Mouse (Mus musculus): ENCODE results near the gene Adcy6. TPM values are rescaled to one million over a fixed set of nuclear protein-coding genes. Genes with fewer than 3 reads are reported as not detected.

The Adcy6 gene
- polyA plus RNA-seq, 1 experiment from 2014 or later: 29.0 TPM

GRCm38 (mm10) chr15:98610131-98610633 lies 306 bp upstream of the Adcy6 start:
- ATAC-seq (ENCODE audit: extremely low read depth, insufficient number of reproducible peaks, low FRiP score, low TSS enrichment): no peak
- Histone ChIP-seq H3K9me3 (no peaks in the 10 kb centered on the region), H3K4me1 (peaks cover 52% of the 10 kb centered on the region), H3K4me2 (peak overlapping the region; percentile 87), H3K9ac (peak overlapping the region; percentile 96), H3K27me3 (replicated peaks) (no peaks in the 10 kb centered on the region), H3K36me3 (peaks cover under 1% of the 10 kb centered on the region), H3K27ac (replicated peaks) (peak overlapping the region; percentile 99), H3K4me3 (peak overlapping the region; percentile 94)
- 5% methylated on average over 12 of the region's 12 CpGs for WGBS

GRCm38 (mm10) chr15:98608784-98609250 lies 1.1 kb downstream of the Adcy6 start:
- H3K27ac ChIP-seq (replicated peaks): peak overlapping the region; percentile 99
- no peaks in the 10 kb centered on the region for H3K27me3 ChIP-seq (replicated peaks)
- peaks cover 14% of the 10 kb centered on the region for H3K36me3 ChIP-seq
- H3K4me2 ChIP-seq: peak overlapping the region; percentile 87
- H3K9me3 ChIP-seq: no peaks in the 10 kb centered on the region
- 2% methylated on average over 8 of the region's 26 CpGs for WGBS
- ATAC-seq (ENCODE audit: extremely low read depth, insufficient number of reproducible peaks, low FRiP score, low TSS enrichment): no peak
- peaks cover 52% of the 10 kb centered on the region for H3K4me1 ChIP-seq
- H3K4me3 ChIP-seq: peak overlapping the region; percentile 94
- peak overlapping the region; percentile 96 for H3K9ac ChIP-seq

- peak overlapping the region; percentile 87 for H3K4me2 ChIP-seq
- no peaks in the 10 kb centered on the region for H3K9me3 ChIP-seq
- no peak for ATAC-seq (ENCODE audit: extremely low read depth, insufficient number of reproducible peaks, low FRiP score, low TSS enrichment)
- peaks cover 58% of the 10 kb centered on the region for H3K4me1 ChIP-seq
- peak overlapping the region; percentile 94 for H3K4me3 ChIP-seq
- peak overlapping the region; percentile 96 for H3K9ac ChIP-seq
- H3K27ac ChIP-seq (replicated peaks): peak overlapping the region; percentile 99
- H3K36me3 ChIP-seq: peaks cover 20% of the 10 kb centered on the region
- under 1% methylated on average over 10 of the region's 10 CpGs for WGBS
- H3K27me3 ChIP-seq (replicated peaks): no peaks in the 10 kb centered on the region
Observed at GRCm38 (mm10) chr15:98608058-98608783, 1.7 kb downstream of the Adcy6 start.

- Histone ChIP-seq H3K27ac (replicated peaks) (peak overlapping the region; percentile 99), H3K4me3 (peak overlapping the region; percentile 94), H3K27me3 (replicated peaks) (no peaks in the 10 kb centered on the region), H3K9me3 (no peaks in the 10 kb centered on the region), H3K4me1 (peaks cover 65% of the 10 kb centered on the region), H3K36me3 (peaks cover 26% of the 10 kb centered on the region), H3K4me2 (peak overlapping the region; percentile 87), H3K9ac (peak overlapping the region; percentile 96)
- ATAC-seq (ENCODE audit: extremely low read depth, insufficient number of reproducible peaks, low FRiP score, low TSS enrichment): peak; percentile 71
- under 1% methylated on average over 4 of the region's 4 CpGs for WGBS
Observed at GRCm38 (mm10) chr15:98607557-98607956, 2.3 kb downstream of the Adcy6 start.

GRCm38 (mm10) chr15:98606739-98607138 lies 3.1 kb downstream of the Adcy6 start:
- Histone ChIP-seq H3K4me3 (peak overlapping the region; percentile 94), H3K27me3 (replicated peaks) (no peaks in the 10 kb centered on the region), H3K4me1 (peaks cover 73% of the 10 kb centered on the region), H3K36me3 (peaks cover 27% of the 10 kb centered on the region), H3K27ac (replicated peaks) (peak overlapping the region; percentile 99), H3K9ac (peak overlapping the region; percentile 96), H3K4me2 (peak overlapping the region; percentile 87), H3K9me3 (no peaks in the 10 kb centered on the region)
- ATAC-seq (ENCODE audit: extremely low read depth, insufficient number of reproducible peaks, low FRiP score, low TSS enrichment): no peak
- 24% methylated on average over 9 of the region's 9 CpGs for WGBS

- 14% methylated on average over 12 of the region's 12 CpGs for WGBS
- H3K27me3 ChIP-seq (replicated peaks): no peaks in the 10 kb centered on the region
- no peaks in the 10 kb centered on the region for H3K9me3 ChIP-seq
- peaks cover 34% of the 10 kb centered on the region for H3K36me3 ChIP-seq
- H3K4me1 ChIP-seq: peaks cover 79% of the 10 kb centered on the region
- no peak for ATAC-seq (ENCODE audit: extremely low read depth, insufficient number of reproducible peaks, low FRiP score, low TSS enrichment)
- H3K4me2 ChIP-seq: peak overlapping the region; percentile 87
- H3K9ac ChIP-seq: peak overlapping the region; percentile 96
- H3K4me3 ChIP-seq: peak overlapping the region; percentile 94
- H3K27ac ChIP-seq (replicated peaks): peak overlapping the region; percentile 99
Observed at GRCm38 (mm10) chr15:98606051-98606536, 3.8 kb downstream of the Adcy6 start.

GRCm38 (mm10) chr15:98604041-98604575 lies 5.8 kb downstream of the Adcy6 start:
- peak overlapping the region; percentile 99 for H3K27ac ChIP-seq (replicated peaks)
- H3K4me1 ChIP-seq: peaks cover 89% of the 10 kb centered on the region
- no peaks in the 10 kb centered on the region for H3K27me3 ChIP-seq (replicated peaks)
- 79% methylated on average over 24 of the region's 24 CpGs for WGBS
- peak overlapping the region; percentile 82 for H3K9ac ChIP-seq
- peaks cover 54% of the 10 kb centered on the region for H3K36me3 ChIP-seq
- H3K4me3 ChIP-seq: peak overlapping the region; percentile 94
- no peak for ATAC-seq (ENCODE audit: extremely low read depth, insufficient number of reproducible peaks, low FRiP score, low TSS enrichment)
- H3K9me3 ChIP-seq: no peaks in the 10 kb centered on the region
- peak overlapping the region; percentile 87 for H3K4me2 ChIP-seq

- peak overlapping the region; percentile 54 for H3K4me3 ChIP-seq
- H3K4me2 ChIP-seq: peak overlapping the region; percentile 87
- peak overlapping the region; percentile 99 for H3K27ac ChIP-seq (replicated peaks)
- H3K9me3 ChIP-seq: no peaks in the 10 kb centered on the region
- 0 out of 2 replicates have a peak, but pooled peaks have one; percentile 1 for ATAC-seq (ENCODE audit: extremely low read depth, insufficient number of reproducible peaks, low FRiP score, low TSS enrichment)
- H3K36me3 ChIP-seq: peaks cover 65% of the 10 kb centered on the region
- peak overlapping the region; percentile 82 for H3K9ac ChIP-seq
- 11% methylated on average over 4 of the region's 4 CpGs for WGBS
- H3K27me3 ChIP-seq (replicated peaks): no peaks in the 10 kb centered on the region
- H3K4me1 ChIP-seq: peaks cover 86% of the 10 kb centered on the region
Observed at GRCm38 (mm10) chr15:98602921-98603458, 6.9 kb downstream of the Adcy6 start.

GRCm38 (mm10) chr15:98602191-98602881 lies 7.5 kb downstream of the Adcy6 start:
- H3K27ac ChIP-seq (replicated peaks): peak overlapping the region; percentile 99
- H3K27me3 ChIP-seq (replicated peaks): no peaks in the 10 kb centered on the region
- peak; percentile 38; the same call in 1 of the 2 replicates for ATAC-seq (ENCODE audit: extremely low read depth, insufficient number of reproducible peaks, low FRiP score, low TSS enrichment)
- peak overlapping the region; percentile 82 for H3K9ac ChIP-seq
- H3K4me2 ChIP-seq: peak overlapping the region; percentile 87
- WGBS: 10% methylated on average over 13 of the region's 13 CpGs
- no peaks in the 10 kb centered on the region for H3K9me3 ChIP-seq
- H3K4me1 ChIP-seq: peaks cover 79% of the 10 kb centered on the region
- H3K36me3 ChIP-seq: peaks cover 71% of the 10 kb centered on the region
- H3K4me3 ChIP-seq: peak overlapping the region; percentile 54

GRCm38 (mm10) chr15:98601832-98602190 lies 8.1 kb downstream of the Adcy6 start:
- H3K36me3 ChIP-seq: peaks cover 76% of the 10 kb centered on the region
- H3K27me3 ChIP-seq (replicated peaks): no peaks in the 10 kb centered on the region
- 20% methylated on average over 7 of the region's 7 CpGs for WGBS
- ATAC-seq (ENCODE audit: extremely low read depth, insufficient number of reproducible peaks, low FRiP score, low TSS enrichment): peak; percentile 6; the same call in 1 of the 2 replicates
- H3K9me3 ChIP-seq: no peaks in the 10 kb centered on the region
- H3K4me2 ChIP-seq: peak overlapping the region; percentile 87
- peaks cover 74% of the 10 kb centered on the region for H3K4me1 ChIP-seq
- peak overlapping the region; percentile 54 for H3K4me3 ChIP-seq
- peak overlapping the region; percentile 82 for H3K9ac ChIP-seq
- peak overlapping the region; percentile 99 for H3K27ac ChIP-seq (replicated peaks)
